Mouse (Mus musculus) megakaryocyte, adult 5-6 weeks (primary cell): ENCODE results near the gene Tbc1d30. TPM values are rescaled to one million over a fixed set of nuclear protein-coding genes. Genes with fewer than 3 reads are reported as not detected.
A peak's percentile ranks its signal among the peaks of the same experiment; 100 is the strongest.
"Not testable (repeated sequence)": the region's sequence is repeated elsewhere in the genome, so short reads cannot be mapped to it uniquely, and the experiment has no call there.

Experiments
- ATAC-seq: 2 replicates; pipeline ENCODE4 v1.8.0; 2016; ENCODE audit warnings: mild to moderate bottlenecking, inconsistent platforms; ENCODE audit not compliant: poor library complexity, severe bottlenecking
- total RNA-seq, 2 experiments: library from RNA; stranded (forward) in 1 of 2; stranded (reverse) in 1 of 2; fragments of 153-499, 151-499 nt in 1 of 2; fragments of 221-1000, 200-1000 nt in 1 of 2; gene quantifications; 2 replicates each; pipeline versions ENCODE4 v1.2.3 to v1.2.4; 2015 to 2017

Gene Tbc1d30
- total RNA-seq, 2 experiments from 2014 or later = 0.40 to 0.42 TPM

GRCm38 (mm10) chr10:121367271-121367670, 16.2 kb upstream of the Tbc1d30 start:
- ATAC-seq = no peak

DNA sequence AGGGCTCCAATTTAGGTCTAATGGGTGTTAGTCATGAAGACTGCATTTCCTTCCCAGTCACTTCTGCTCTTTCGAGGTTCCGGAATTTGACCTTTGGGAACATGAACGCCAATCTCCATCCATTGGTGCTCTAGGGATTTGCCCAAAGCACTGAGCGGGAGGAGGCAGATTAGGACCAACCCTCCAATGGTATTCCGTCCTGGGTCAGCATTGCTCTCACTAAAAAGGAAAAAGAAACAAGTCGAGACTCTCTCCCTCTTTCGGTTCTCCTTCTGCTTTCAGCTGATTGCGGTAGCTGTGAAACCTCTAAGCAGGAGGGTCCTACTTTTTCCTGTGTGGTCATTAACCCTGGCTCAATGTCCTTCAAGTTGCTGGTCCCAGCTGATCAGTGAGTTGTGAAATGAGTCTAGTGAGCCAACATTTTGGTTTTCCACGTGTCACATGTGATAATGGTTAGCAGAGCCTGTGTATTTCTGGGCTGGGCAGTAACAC, 14.7 kb upstream of the Tbc1d30 start:
- ATAC-seq = peak; percentile 65

GRCm38 (mm10) chr10:121364801-121365564, 13.9 kb upstream of the Tbc1d30 start, which contains the start of gene Gns:
Gene Gns (plus strand): TSS chr10:121365090.
- peak; percentile 58 for ATAC-seq

- ATAC-seq = no peak
Observed at GRCm38 (mm10) chr10:121364306-121364705, 13.2 kb upstream of the Tbc1d30 start.

- no peak for ATAC-seq
Observed at GRCm38 (mm10) chr10:121363201-121363600, 12.1 kb upstream of the Tbc1d30 start.

- no peak for ATAC-seq
Observed at GRCm38 (mm10) chr10:121360358-121360757, 9.3 kb upstream of the Tbc1d30 start.

GRCm38 (mm10) chr10:121351692-121352290, 713 bp upstream of the Tbc1d30 start:
- no peak for ATAC-seq

GRCm38 (mm10) chr10:121350357-121351065, 567 bp downstream of the Tbc1d30 start:
- ATAC-seq = peak; percentile 36

DNA sequence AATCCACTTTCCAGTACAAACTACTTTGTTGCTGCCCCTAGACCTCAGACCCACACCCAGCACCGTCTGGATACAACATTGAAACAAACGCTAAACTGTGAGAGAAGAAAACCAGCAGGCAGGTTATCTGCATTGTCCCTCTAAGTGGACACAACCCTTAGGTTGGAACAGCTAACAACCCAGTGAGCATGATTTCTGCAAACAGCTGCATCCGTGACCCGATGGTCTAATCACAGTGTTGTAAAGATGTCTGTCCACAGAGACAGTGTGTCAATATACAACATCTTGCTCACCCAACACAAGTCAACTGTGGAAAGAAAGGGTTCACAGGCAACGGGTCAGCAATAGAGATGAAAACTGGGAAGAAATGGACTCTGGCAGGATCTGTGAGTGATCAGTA, 1.8 kb downstream of the Tbc1d30 start:
- no peak for ATAC-seq

GRCm38 (mm10) chr10:121343867-121344266, 7.2 kb downstream of the Tbc1d30 start:
- no peak for ATAC-seq

- no peak for ATAC-seq
Observed at GRCm38 (mm10) chr10:121342260-121342659, 8.8 kb downstream of the Tbc1d30 start.

GRCm38 (mm10) chr10:121340754-121341593, 10.1 kb downstream of the Tbc1d30 start:
- ATAC-seq = no peak

GRCm38 (mm10) chr10:121336536-121336935, 14.5 kb downstream of the Tbc1d30 start:
- not testable (repeated sequence) for ATAC-seq

GRCm38 (mm10) chr10:121334576-121334975, 16.5 kb downstream of the Tbc1d30 start:
- peak; percentile 97 for ATAC-seq

DNA sequence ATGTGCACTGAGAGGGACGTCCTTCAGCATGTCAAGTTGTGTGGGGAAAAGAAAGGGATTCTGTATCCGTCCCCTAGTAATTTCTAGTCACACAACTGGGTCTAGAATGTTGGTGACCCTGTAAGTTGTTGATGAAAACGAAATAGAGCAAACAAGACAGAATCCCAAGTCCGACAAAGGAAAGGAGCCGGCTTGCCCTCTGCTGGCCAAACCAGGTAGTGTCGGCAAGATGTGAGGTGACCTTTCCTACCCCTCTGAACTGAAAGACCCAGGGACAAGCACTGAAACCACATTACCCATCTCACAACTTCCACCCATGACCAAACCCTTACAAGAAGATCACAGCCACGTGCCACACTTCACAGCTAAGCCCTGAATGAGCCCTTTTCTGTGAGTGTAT, 20.1 kb downstream of the Tbc1d30 start:
- peak; percentile 77 for ATAC-seq

GRCm38 (mm10) chr10:121329586-121329985, 21.5 kb downstream of the Tbc1d30 start:
- ATAC-seq = no peak

GRCm38 (mm10) chr10:121326167-121326566, 24.9 kb downstream of the Tbc1d30 start:
- no peak for ATAC-seq

DNA sequence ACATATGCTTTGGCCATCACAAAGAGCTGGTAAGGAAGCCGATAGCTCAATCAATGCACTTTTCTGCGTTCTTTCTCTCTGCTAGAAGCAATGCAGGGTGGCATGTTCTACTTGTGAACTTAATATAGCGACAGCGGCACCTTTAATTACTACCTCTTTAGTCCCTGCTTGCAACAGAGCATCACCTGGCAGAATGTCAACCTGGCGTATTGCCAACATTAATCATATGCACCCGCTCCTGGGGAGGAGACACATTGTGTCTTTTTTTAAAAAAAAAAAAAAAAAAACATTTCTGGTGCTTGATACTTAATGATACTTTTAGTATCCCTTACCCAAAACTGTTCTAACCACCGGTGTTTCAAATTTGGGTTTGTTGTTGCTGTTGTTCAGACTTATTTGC, 27.6 kb downstream of the Tbc1d30 start:
- ATAC-seq = no peak

DNA sequence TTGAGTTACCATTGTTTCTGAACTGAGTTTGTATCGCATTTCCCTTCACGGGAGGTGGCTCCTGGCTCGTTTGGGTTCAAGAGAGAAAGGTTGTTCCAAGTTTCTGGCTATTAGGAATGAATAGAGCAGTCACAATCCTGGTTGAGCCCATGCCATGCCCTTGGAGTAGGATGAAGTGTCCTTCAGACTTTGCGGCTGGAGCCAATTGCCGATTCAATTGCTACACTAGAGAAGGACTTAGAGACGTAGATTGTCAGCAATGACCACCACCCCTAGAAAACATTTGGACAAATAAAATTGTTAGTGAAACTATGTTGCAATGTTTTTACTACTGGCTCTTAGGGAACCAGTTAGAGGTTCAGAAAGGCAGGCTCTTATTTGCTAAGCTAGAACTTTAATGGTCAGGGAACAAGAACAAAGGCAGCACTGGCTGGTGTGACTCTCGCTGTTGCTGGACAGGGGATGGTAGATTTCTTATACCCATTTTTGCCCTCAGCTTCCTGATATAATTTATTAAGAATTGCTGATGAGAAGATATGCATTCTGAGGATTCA, 32.6 kb downstream of the Tbc1d30 start:
- ATAC-seq = no peak

GRCm38 (mm10) chr10:121316361-121316760, 34.7 kb downstream of the Tbc1d30 start:
- peak; percentile 30; the same call in 1 of the 2 replicates for ATAC-seq
